Mouse (Mus musculus): ENCODE data around the gene Slc25a20. TPM values are rescaled to one million over a fixed set of nuclear protein-coding genes. Genes with fewer than 3 reads are reported as not detected.

Slc25a20 gene
- polyA plus RNA-seq, 1 experiment from 2014 or later = 22.6 TPM

GRCm38 (mm10) chr9:108662660-108663059, 772 bp downstream of the Slc25a20 start:
- Histone ChIP-seq H3K4me2 (ENCODE audit: low read depth, low read length, severe bottlenecking) (peak overlapping the region; percentile 66), H3K27ac (ENCODE audit: low read depth, low read length) (no peak overlapping the region), H3K4me3 (ENCODE audit: low read depth, low read length) (peak overlapping the region; percentile 69), H3K36me3 (ENCODE audit: control insufficient read depth, insufficient read depth, low read length) (no peaks in the 10 kb centered on the region), H3K4me1 (replicated peaks; ENCODE audit: control insufficient read depth, insufficient read depth, low read length) (0 out of 2 replicates have a peak, but pooled peaks cover 4% of the 10 kb centered on the region), H3K27me3 (ENCODE audit: control insufficient read depth, insufficient read depth, low read length) (no peaks in the 10 kb centered on the region), H3K9me3 (ENCODE audit: control insufficient read depth, low read length) (no peaks in the 10 kb centered on the region), H3K9ac (ENCODE audit: low read length) (peak overlapping the region; percentile 65)
- no peak for ATAC-seq (replicated peaks; ENCODE audit: low FRiP score)
- 48% methylated on average over 6 of the region's 6 CpGs for WGBS
- DNase-seq (ENCODE audit: low spot score) = no peak

- WGBS = 57% methylated on average over 8 of the region's 8 CpGs
- no peaks in the 10 kb centered on the region for H3K27me3 ChIP-seq (ENCODE audit: control insufficient read depth, insufficient read depth, low read length)
- H3K4me2 ChIP-seq (ENCODE audit: low read depth, low read length, severe bottlenecking) = no peak overlapping the region
- no peak overlapping the region for H3K4me3 ChIP-seq (ENCODE audit: low read depth, low read length)
- no peaks in the 10 kb centered on the region for H3K9me3 ChIP-seq (ENCODE audit: control insufficient read depth, low read length)
- no peak for ATAC-seq (replicated peaks; ENCODE audit: low FRiP score)
- no peak for DNase-seq (ENCODE audit: low spot score)
- no peak overlapping the region for H3K27ac ChIP-seq (ENCODE audit: low read depth, low read length)
- peaks cover 4% of the 10 kb centered on the region for H3K36me3 ChIP-seq (ENCODE audit: control insufficient read depth, insufficient read depth, low read length)
- no peak overlapping the region for H3K9ac ChIP-seq (ENCODE audit: low read length)
- H3K4me1 ChIP-seq (replicated peaks; ENCODE audit: control insufficient read depth, insufficient read depth, low read length) = no peaks in the 10 kb centered on the region
Observed at GRCm38 (mm10) chr9:108669875-108670274, 8.0 kb downstream of the Slc25a20 start.

GRCm38 (mm10) chr9:108673151-108673550, 11.3 kb downstream of the Slc25a20 start:
- Histone ChIP-seq H3K9me3 (ENCODE audit: control insufficient read depth, low read length) (no peaks in the 10 kb centered on the region), H3K9ac (ENCODE audit: low read length) (no peak overlapping the region), H3K27ac (ENCODE audit: low read depth, low read length) (no peak overlapping the region), H3K4me2 (ENCODE audit: low read depth, low read length, severe bottlenecking) (no peak overlapping the region), H3K27me3 (ENCODE audit: control insufficient read depth, insufficient read depth, low read length) (no peaks in the 10 kb centered on the region), H3K4me1 (replicated peaks; ENCODE audit: control insufficient read depth, insufficient read depth, low read length) (no peaks in the 10 kb centered on the region), H3K36me3 (ENCODE audit: control insufficient read depth, insufficient read depth, low read length) (peaks cover 4% of the 10 kb centered on the region), H3K4me3 (ENCODE audit: low read depth, low read length) (no peak overlapping the region)
- ATAC-seq (replicated peaks; ENCODE audit: low FRiP score) = no peak
- no peak for DNase-seq (ENCODE audit: low spot score)
- 57% methylated on average over 2 of the region's 2 CpGs for WGBS

GRCm38 (mm10) chr9:108680026-108680425, 18.1 kb downstream of the Slc25a20 start:
- Histone ChIP-seq H3K4me3 (ENCODE audit: low read depth, low read length) (no peak overlapping the region), H3K4me2 (ENCODE audit: low read depth, low read length, severe bottlenecking) (no peak overlapping the region), H3K27ac (ENCODE audit: low read depth, low read length) (no peak overlapping the region), H3K4me1 (replicated peaks; ENCODE audit: control insufficient read depth, insufficient read depth, low read length) (no peaks in the 10 kb centered on the region), H3K36me3 (ENCODE audit: control insufficient read depth, insufficient read depth, low read length) (no peaks in the 10 kb centered on the region; the same call in 1 of the 2 replicates), H3K9ac (ENCODE audit: low read length) (no peak overlapping the region), H3K27me3 (ENCODE audit: control insufficient read depth, insufficient read depth, low read length) (no peaks in the 10 kb centered on the region), H3K9me3 (ENCODE audit: control insufficient read depth, low read length) (no peaks in the 10 kb centered on the region)
- 95% methylated on average over 15 of the region's 15 CpGs for whole genome bisulfite sequencing
- ATAC-seq (replicated peaks; ENCODE audit: low FRiP score) (no peak), DNase-seq (ENCODE audit: low spot score) (no peak)

GRCm38 (mm10) chr9:108686475-108686887, 24.6 kb downstream of the Slc25a20 start:
- H3K27ac ChIP-seq (ENCODE audit: low read depth, low read length) = no peak overlapping the region
- no peaks in the 10 kb centered on the region; the same call in 1 of the 2 replicates for H3K27me3 ChIP-seq (ENCODE audit: control insufficient read depth, insufficient read depth, low read length)
- H3K4me2 ChIP-seq (ENCODE audit: low read depth, low read length, severe bottlenecking) = no peak overlapping the region
- no peaks in the 10 kb centered on the region; the same call in 1 of the 2 replicates for H3K36me3 ChIP-seq (ENCODE audit: control insufficient read depth, insufficient read depth, low read length)
- DNase-seq (ENCODE audit: low spot score) = no peak
- no peak overlapping the region for H3K4me3 ChIP-seq (ENCODE audit: low read depth, low read length)
- no peaks in the 10 kb centered on the region for H3K9me3 ChIP-seq (ENCODE audit: control insufficient read depth, low read length)
- WGBS = 58% methylated on average over 4 of the region's 4 CpGs
- no peak overlapping the region for H3K9ac ChIP-seq (ENCODE audit: low read length)
- peaks cover 6% of the 10 kb centered on the region for H3K4me1 ChIP-seq (replicated peaks; ENCODE audit: control insufficient read depth, insufficient read depth, low read length)
- no peak for ATAC-seq (replicated peaks; ENCODE audit: low FRiP score)

- Histone ChIP-seq H3K4me2 (ENCODE audit: low read depth, low read length, severe bottlenecking) (no peak overlapping the region), H3K27ac (ENCODE audit: low read depth, low read length) (no peak overlapping the region), H3K4me3 (ENCODE audit: low read depth, low read length) (no peak overlapping the region), H3K36me3 (ENCODE audit: control insufficient read depth, insufficient read depth, low read length) (no peaks in the 10 kb centered on the region; the same call in 1 of the 2 replicates), H3K4me1 (replicated peaks; ENCODE audit: control insufficient read depth, insufficient read depth, low read length) (peaks cover 6% of the 10 kb centered on the region), H3K27me3 (ENCODE audit: control insufficient read depth, insufficient read depth, low read length) (no peaks in the 10 kb centered on the region; the same call in 1 of the 2 replicates), H3K9ac (ENCODE audit: low read length) (no peak overlapping the region), H3K9me3 (ENCODE audit: control insufficient read depth, low read length) (no peaks in the 10 kb centered on the region)
- DNase-seq (ENCODE audit: low spot score) (no peak), ATAC-seq (replicated peaks; ENCODE audit: low FRiP score) (no peak)
- 87% methylated on average over 6 of the region's 6 CpGs for WGBS
Observed at GRCm38 (mm10) chr9:108687181-108687580, 25.3 kb downstream of the Slc25a20 start.

GRCm38 (mm10) chr9:108687686-108688085, 25.8 kb downstream of the Slc25a20 start:
- ATAC-seq (replicated peaks; ENCODE audit: low FRiP score) (no peak), DNase-seq (ENCODE audit: low spot score) (no peak)
- no peak overlapping the region for H3K4me3 ChIP-seq (ENCODE audit: low read depth, low read length)
- H3K9ac ChIP-seq (ENCODE audit: low read length) = no peak overlapping the region
- 79% methylated on average over 2 of the region's 2 CpGs for WGBS
- H3K36me3 ChIP-seq (ENCODE audit: control insufficient read depth, insufficient read depth, low read length) = no peaks in the 10 kb centered on the region; the same call in 1 of the 2 replicates
- no peaks in the 10 kb centered on the region; the same call in 1 of the 2 replicates for H3K27me3 ChIP-seq (ENCODE audit: control insufficient read depth, insufficient read depth, low read length)
- peaks cover 8% of the 10 kb centered on the region for H3K4me1 ChIP-seq (replicated peaks; ENCODE audit: control insufficient read depth, insufficient read depth, low read length)
- no peaks in the 10 kb centered on the region for H3K9me3 ChIP-seq (ENCODE audit: control insufficient read depth, low read length)
- H3K27ac ChIP-seq (ENCODE audit: low read depth, low read length) = no peak overlapping the region
- no peak overlapping the region for H3K4me2 ChIP-seq (ENCODE audit: low read depth, low read length, severe bottlenecking)

GRCm38 (mm10) chr9:108688451-108688850, 26.6 kb downstream of the Slc25a20 start:
- H3K27me3 ChIP-seq (ENCODE audit: control insufficient read depth, insufficient read depth, low read length) = no peaks in the 10 kb centered on the region; the same call in 1 of the 2 replicates
- ATAC-seq (replicated peaks; ENCODE audit: low FRiP score) (no peak), DNase-seq (ENCODE audit: low spot score) (no peak)
- H3K36me3 ChIP-seq (ENCODE audit: control insufficient read depth, insufficient read depth, low read length) = no peaks in the 10 kb centered on the region
- no peaks in the 10 kb centered on the region for H3K9me3 ChIP-seq (ENCODE audit: control insufficient read depth, low read length)
- no peak overlapping the region for H3K27ac ChIP-seq (ENCODE audit: low read depth, low read length)
- H3K4me2 ChIP-seq (ENCODE audit: low read depth, low read length, severe bottlenecking) = no peak overlapping the region
- H3K4me1 ChIP-seq (replicated peaks; ENCODE audit: control insufficient read depth, insufficient read depth, low read length) = peaks cover 8% of the 10 kb centered on the region
- H3K4me3 ChIP-seq (ENCODE audit: low read depth, low read length) = no peak overlapping the region
- 78% methylated on average over 9 of the region's 9 CpGs for WGBS
- H3K9ac ChIP-seq (ENCODE audit: low read length) = no peak overlapping the region

GRCm38 (mm10) chr9:108689106-108689505, 27.2 kb downstream of the Slc25a20 start, which contains the start of gene Prkar2a:
Gene Prkar2a, plus strand, starts transcription at chr9:108689314.
- H3K9ac ChIP-seq (ENCODE audit: low read length) = no peak within 1 kb of the TSS
- ATAC-seq (replicated peaks; ENCODE audit: low FRiP score) = no peak

More at GRCm38 (mm10) chr9:108689106-108689505, 27.2 kb downstream of the Slc25a20 start, which contains the start of gene Prkar2a:
- Histone ChIP-seq H3K9me3 (ENCODE audit: control insufficient read depth, low read length) (no peaks in the 10 kb centered on the region), H3K36me3 (ENCODE audit: control insufficient read depth, insufficient read depth, low read length) (no peaks in the 10 kb centered on the region), H3K4me2 (ENCODE audit: low read depth, low read length, severe bottlenecking) (no peak within 1 kb of the TSS), H3K4me3 (ENCODE audit: low read depth, low read length) (no peak within 1 kb of the TSS), H3K27me3 (ENCODE audit: control insufficient read depth, insufficient read depth, low read length) (no peaks in the 10 kb centered on the region; the same call in 1 of the 2 replicates), H3K4me1 (replicated peaks; ENCODE audit: control insufficient read depth, insufficient read depth, low read length) (peaks cover 10% of the 10 kb centered on the region), H3K27ac (ENCODE audit: low read depth, low read length) (peak within 1 kb of the TSS; percentile 12; the same call in 1 of the 2 replicates)
- peak; percentile 62 for DNase-seq (ENCODE audit: low spot score)
- 13% methylated on average over 1 of the region's 1 CpGs for WGBS

Data from forebrain, embryonic 11.5 days (tissue).